Mouse (Mus musculus): ENCODE results near the gene Bmp8b. TPM values are rescaled to one million over a fixed set of nuclear protein-coding genes. Genes with fewer than 3 reads are reported as not detected.
"Not testable (repeated sequence)": the region's sequence is repeated elsewhere in the genome, so short reads cannot be mapped to it uniquely, and the experiment has no call there.

The Bmp8b gene
- polyA plus RNA-seq, 1 experiment from 2014 or later = 0.23 TPM

GRCm38 (mm10) chr4:123155427-123155826 lies 50.5 kb downstream of the Bmp8b start:
- no peaks in the 10 kb centered on the region for H3K4me1 ChIP-seq
- H3K27ac ChIP-seq (replicated peaks) = no peak overlapping the region
- H3K4me2 ChIP-seq (replicated peaks) = no peak overlapping the region
- 61% methylated on average over 2 of the region's 2 CpGs for WGBS
- no peaks in the 10 kb centered on the region for H3K9me3 ChIP-seq
- H3K9ac ChIP-seq (replicated peaks) = no peak overlapping the region
- no peak overlapping the region for H3K4me3 ChIP-seq
- 0 out of 2 replicates have a peak, but pooled peaks cover 4% of the 10 kb centered on the region for H3K27me3 ChIP-seq
- no peaks in the 10 kb centered on the region for H3K36me3 ChIP-seq
- no peak for ATAC-seq (replicated peaks)

- Histone ChIP-seq H3K4me1 (no peaks in the 10 kb centered on the region), H3K9ac (replicated peaks) (no peak overlapping the region), H3K9me3 (no peaks in the 10 kb centered on the region), H3K36me3 (no peaks in the 10 kb centered on the region), H3K4me3 (no peak overlapping the region), H3K27ac (replicated peaks) (no peak overlapping the region), H3K4me2 (replicated peaks) (no peak overlapping the region), H3K27me3 (0 out of 2 replicates have a peak, but pooled peaks cover 4% of the 10 kb centered on the region)
- ATAC-seq (replicated peaks) = no peak; the same call in 1 of the 2 replicates
Measured at GRCm38 (mm10) chr4:123155840-123156239, 50.9 kb downstream of the Bmp8b start.

- Histone ChIP-seq H3K27ac (replicated peaks) (no peak overlapping the region), H3K4me1 (peaks cover 9% of the 10 kb centered on the region), H3K4me2 (replicated peaks) (no peak overlapping the region), H3K9ac (replicated peaks) (no peak overlapping the region), H3K36me3 (no peaks in the 10 kb centered on the region), H3K9me3 (no peaks in the 10 kb centered on the region), H3K4me3 (no peak overlapping the region), H3K27me3 (no peaks in the 10 kb centered on the region)
- 85% methylated on average over 6 of the region's 6 CpGs for WGBS
- no peak for ATAC-seq (replicated peaks)
Measured at GRCm38 (mm10) chr4:123160571-123160970, 55.6 kb downstream of the Bmp8b start.

GRCm38 (mm10) chr4:123161251-123161650 lies 56.3 kb downstream of the Bmp8b start:
- H3K9me3 ChIP-seq; H3K36me3 ChIP-seq; H3K9ac ChIP-seq (replicated peaks); H3K27me3 ChIP-seq; H3K4me1 ChIP-seq; H3K4me3 ChIP-seq; ATAC-seq (replicated peaks); H3K4me2 ChIP-seq (replicated peaks); H3K27ac ChIP-seq (replicated peaks): not testable (repeated sequence)
- 91% methylated on average over 3 of the region's 3 CpGs for WGBS

- no peak overlapping the region for H3K27ac ChIP-seq (replicated peaks)
- H3K9ac ChIP-seq (replicated peaks) = no peak overlapping the region
Measured at GRCm38 (mm10) chr4:123162305-123162917, 57.4 kb downstream of the Bmp8b start.

GRCm38 (mm10) chr4:123164157-123164556 lies 59.2 kb downstream of the Bmp8b start:
- no peak for ATAC-seq (replicated peaks)
- H3K4me2 ChIP-seq (replicated peaks) = no peak overlapping the region

More at GRCm38 (mm10) chr4:123162305-123162917, 57.4 kb downstream of the Bmp8b start:
- WGBS = 10% methylated on average over 15 of the region's 15 CpGs
- no peak for ATAC-seq (replicated peaks)
- no peak overlapping the region for H3K4me3 ChIP-seq
- H3K4me1 ChIP-seq = peaks cover 9% of the 10 kb centered on the region
- no peaks in the 10 kb centered on the region for H3K9me3 ChIP-seq
- peak overlapping the region; percentile 28 for H3K4me2 ChIP-seq (replicated peaks)
- H3K27me3 ChIP-seq = no peaks in the 10 kb centered on the region
- H3K36me3 ChIP-seq = no peaks in the 10 kb centered on the region

GRCm38 (mm10) chr4:123171811-123172210 lies 66.8 kb downstream of the Bmp8b start:
- H3K4me2 ChIP-seq (replicated peaks) = no peak overlapping the region
- no peaks in the 10 kb centered on the region for H3K9me3 ChIP-seq
- H3K4me1 ChIP-seq = no peaks in the 10 kb centered on the region
- H3K9ac ChIP-seq (replicated peaks) = no peak overlapping the region
- 0 out of 2 replicates have a peak, but pooled peaks cover 4% of the 10 kb centered on the region for H3K27me3 ChIP-seq
- no peak overlapping the region for H3K27ac ChIP-seq (replicated peaks)
- no peak overlapping the region for H3K4me3 ChIP-seq
- H3K36me3 ChIP-seq = no peaks in the 10 kb centered on the region
- ATAC-seq (replicated peaks) = no peak

More at GRCm38 (mm10) chr4:123164157-123164556, 59.2 kb downstream of the Bmp8b start:
- Histone ChIP-seq H3K27me3 (no peaks in the 10 kb centered on the region), H3K36me3 (no peaks in the 10 kb centered on the region), H3K9ac (replicated peaks) (no peak overlapping the region), H3K4me3 (no peak overlapping the region), H3K27ac (replicated peaks) (no peak overlapping the region), H3K9me3 (no peaks in the 10 kb centered on the region), H3K4me1 (peaks cover 9% of the 10 kb centered on the region)
- 92% methylated on average over 15 of the region's 15 CpGs for WGBS

Other genes with a start within 250 kb of the Bmp8b start
- 62.4 and 62.9 TPM in 2 replicates for gene Cap1, start 219.1 kb upstream of the Bmp8b start, polyA plus RNA-seq (2015; fragmentation: Nextera tagmentation; extraction: Ambion mirVana)
- 33.4 and 35.4 TPM in 2 replicates for gene Mfsd2a, start 144.0 kb upstream of the Bmp8b start, polyA plus RNA-seq (2015; fragmentation: Nextera tagmentation; extraction: Ambion mirVana)
- gene Mycl, start 109.5 kb upstream of the Bmp8b start, polyA plus RNA-seq (2015; fragmentation: Nextera tagmentation; extraction: Ambion mirVana) = 88.8 and 91.3 TPM in 2 replicates
- gene Trit1, start 88.6 kb upstream of the Bmp8b start, polyA plus RNA-seq (2015; fragmentation: Nextera tagmentation; extraction: Ambion mirVana) = 31.6 and 33.5 TPM in 2 replicates
- gene Oxct2b, start 11.1 kb downstream of the Bmp8b start, polyA plus RNA-seq (2015; fragmentation: Nextera tagmentation; extraction: Ambion mirVana) = 0.17 and 0.19 TPM in 2 replicates
- 71.1 and 71.7 TPM in 2 replicates for gene Ppie, start 34.8 kb downstream of the Bmp8b start, polyA plus RNA-seq (2015; fragmentation: Nextera tagmentation; extraction: Ambion mirVana)
- gene Hpcal4, start 78.1 kb downstream of the Bmp8b start, polyA plus RNA-seq (2015; fragmentation: Nextera tagmentation; extraction: Ambion mirVana) = 25.3 and 28.3 TPM in 2 replicates
- 0.15 TPM in 1 of 2 replicates, not detected in the other for gene Nt5c1a, start 96.3 kb downstream of the Bmp8b start, polyA plus RNA-seq (2015; fragmentation: Nextera tagmentation; extraction: Ambion mirVana)
- gene Heyl, start 128.4 kb downstream of the Bmp8b start, polyA plus RNA-seq (2015; fragmentation: Nextera tagmentation; extraction: Ambion mirVana) = 4.3 TPM in 2 replicates
- gene Pabpc4, start 157.2 kb downstream of the Bmp8b start, polyA plus RNA-seq (2015; fragmentation: Nextera tagmentation; extraction: Ambion mirVana) = 28.4 and 32.0 TPM in 2 replicates
- not detected in 2 replicates for gene Oxct2a, start 218.5 kb downstream of the Bmp8b start, polyA plus RNA-seq (2015; fragmentation: Nextera tagmentation; extraction: Ambion mirVana)
- 0.09 and 0.13 TPM in 2 replicates for gene Bmp8a, start 238.1 kb downstream of the Bmp8b start, polyA plus RNA-seq (2015; fragmentation: Nextera tagmentation; extraction: Ambion mirVana)